Mouse (Mus musculus) adipocyte (in vitro differentiated cells): ENCODE results near the gene Phf14.
"Not testable (repeated sequence)": the region's sequence is repeated elsewhere in the genome, so short reads cannot be mapped to it uniquely, and the experiment has no call there.

ENCODE experiments used
- DNase-seq: peaks from one replicate; pipeline ENCODE4 v3.0.0-alpha.2; 2016; ENCODE audit warnings: low spot score

Gene Phf14

DNA sequence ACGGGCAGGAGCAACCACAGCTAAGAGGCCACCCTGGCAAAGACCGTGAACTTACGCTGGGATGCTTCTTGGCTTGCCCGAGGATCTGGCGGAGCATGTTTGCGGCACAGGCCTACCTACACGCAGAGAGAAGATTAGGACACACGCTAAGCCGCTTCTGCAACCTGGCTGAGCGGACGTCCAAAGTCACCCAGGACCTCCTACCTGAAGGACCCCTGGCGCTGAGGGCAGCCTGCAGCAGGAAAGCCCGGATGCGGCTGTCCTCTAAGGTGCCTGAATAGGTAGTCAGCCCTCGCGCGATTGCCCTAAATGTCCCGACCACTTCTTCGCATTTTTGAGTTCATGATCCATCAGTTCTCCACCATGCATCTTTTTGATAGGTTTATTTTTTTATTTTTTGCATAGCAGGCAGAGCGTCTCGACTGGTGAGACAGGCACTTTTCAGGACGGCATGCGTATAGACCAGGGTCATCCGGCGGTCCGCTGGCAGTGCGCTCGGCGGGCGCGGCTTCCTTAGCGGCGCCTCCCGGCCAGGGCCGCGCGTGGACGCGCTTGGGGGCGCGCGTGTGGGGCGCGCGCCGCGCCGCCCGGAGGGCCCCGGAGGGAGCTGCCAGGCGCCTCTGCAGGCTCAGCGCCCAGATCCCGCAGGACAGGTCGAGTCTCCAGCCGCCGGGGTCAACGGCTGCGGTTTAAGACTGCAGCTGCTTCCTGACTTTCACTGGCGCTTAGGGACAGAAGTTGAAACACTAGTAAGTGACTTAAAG, at the start of gene Phf14, which contains the start of gene Ndufa4:
Gene Phf14 (plus strand): TSS at position 541 of the 764 bp plus-strand sequence.
Gene Ndufa4 (minus strand): TSS at position 229 of the 764 bp plus-strand sequence.
- DNase-seq: peak; percentile 98

DNA sequence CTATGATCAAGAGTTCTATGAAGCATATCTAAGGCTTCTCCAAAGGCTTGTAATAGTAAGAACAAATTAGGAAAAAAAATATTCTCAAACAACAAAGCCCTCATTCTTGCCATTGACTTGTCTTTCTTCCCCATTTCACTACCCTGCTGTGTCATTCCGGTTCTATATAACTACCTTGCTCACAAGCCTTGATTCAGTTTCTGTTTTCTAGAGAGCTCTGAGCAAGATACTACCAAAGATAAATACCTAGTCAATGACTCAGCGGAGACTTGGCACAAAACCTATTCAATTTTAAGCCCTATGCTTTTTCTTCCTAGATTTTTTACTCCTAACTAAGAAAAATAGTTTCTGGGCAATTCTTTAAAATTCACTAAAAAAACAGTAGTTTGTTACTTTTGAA, 32.2 kb upstream of the Phf14 start:
- DNase-seq: not testable (repeated sequence)

- DNase-seq: no peak
Observed at GRCm38 (mm10) chr6:11900809-11901310, 6.7 kb upstream of the Phf14 start.

DNA sequence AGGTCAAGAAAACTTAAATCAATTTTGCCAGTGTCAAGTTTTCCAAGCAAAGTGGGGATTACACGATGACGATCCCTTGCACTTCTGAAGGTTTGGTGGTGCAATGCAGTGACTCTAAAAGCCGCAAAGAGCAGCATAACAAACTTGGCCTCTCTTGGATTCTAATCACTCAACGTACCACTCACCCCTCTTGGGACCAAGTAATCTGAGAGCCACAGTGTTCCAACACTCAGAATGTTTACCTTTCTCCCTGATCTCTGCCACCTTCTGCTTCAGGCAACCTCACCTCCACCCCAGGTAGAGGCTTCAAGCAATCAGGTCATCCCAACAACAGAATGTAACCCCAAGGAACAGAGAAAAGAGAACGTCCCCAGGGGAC, 730 bp upstream of the Phf14 start:
- peak; percentile 70 for DNase-seq

DNA sequence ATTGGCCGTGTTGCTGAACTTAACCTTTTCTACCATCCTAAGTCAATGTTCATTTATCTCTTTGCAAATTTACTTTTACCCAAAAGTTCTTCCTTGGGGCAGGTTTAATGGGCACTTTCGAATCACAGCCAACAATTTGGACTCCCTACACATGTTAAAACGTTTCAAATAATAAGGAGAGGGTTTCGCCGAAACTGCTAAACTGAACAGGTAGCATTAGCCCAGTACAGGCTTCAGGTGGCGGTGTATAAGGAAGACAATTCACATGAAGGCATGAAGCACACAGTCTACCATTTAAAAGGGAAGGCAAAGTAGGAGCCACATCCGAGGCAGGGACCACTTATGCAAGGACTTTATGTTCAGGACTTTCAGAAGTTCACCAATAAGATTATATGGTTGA, 561 bp downstream of the Phf14 start:
- DNase-seq: no peak

DNA sequence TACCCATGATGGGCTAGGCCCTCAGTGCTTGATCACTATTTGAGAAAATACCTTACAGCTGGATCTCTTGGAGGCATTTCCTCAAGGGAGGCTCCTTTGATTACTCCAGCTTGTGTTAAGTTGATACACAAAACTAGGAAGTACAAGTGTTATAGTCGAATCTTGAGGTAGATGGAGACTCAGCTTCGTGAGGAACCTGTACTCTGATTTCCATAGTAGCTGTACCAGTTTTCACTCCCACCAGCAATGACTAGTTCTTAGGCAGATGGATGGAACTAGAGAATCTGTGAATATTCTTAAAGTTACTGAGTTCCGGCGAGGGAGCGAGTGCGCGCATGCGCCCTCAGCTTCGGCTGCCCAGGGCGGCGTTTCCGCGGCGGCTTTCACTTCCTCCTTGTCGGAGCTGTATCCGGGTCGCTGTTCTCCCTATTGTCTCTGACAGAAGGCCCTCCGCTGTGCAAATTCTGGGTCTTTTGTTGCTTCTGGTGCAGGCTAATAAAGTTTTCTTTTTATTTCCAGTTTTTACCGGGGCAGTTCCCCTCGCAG, 18.0 kb downstream of the Phf14 start:
- peak; percentile 92 for DNase-seq

DNA sequence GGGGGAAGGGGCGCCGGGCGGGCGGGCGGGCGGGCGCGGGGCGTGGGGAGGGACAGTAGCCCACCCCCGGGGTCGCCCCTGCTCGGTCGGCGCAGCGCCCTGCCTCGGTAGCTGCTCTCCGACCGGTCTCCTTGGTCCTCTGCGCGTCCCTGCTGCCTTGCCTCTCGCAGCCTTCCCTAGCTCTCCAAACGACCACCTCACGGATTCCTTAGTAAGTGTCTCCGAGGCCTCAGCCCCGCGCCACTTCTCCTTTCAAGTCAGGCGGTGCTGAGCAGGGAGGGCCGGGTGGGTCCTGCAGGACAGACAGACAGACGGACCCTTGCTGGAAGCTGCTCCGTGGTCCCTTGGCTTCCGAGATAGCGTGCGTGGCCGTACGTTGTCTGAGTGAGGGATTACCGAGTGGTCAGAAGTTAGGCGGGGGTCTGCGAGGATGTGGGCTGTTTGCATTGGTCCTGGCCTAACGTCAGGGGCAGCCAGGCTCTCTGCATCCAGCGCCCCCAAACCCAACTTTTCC, 18.5 kb downstream of the Phf14 start:
- peak; percentile 49 for DNase-seq

GRCm38 (mm10) chr6:11927485-11927884, 19.9 kb downstream of the Phf14 start:
- no peak for DNase-seq

GRCm38 (mm10) chr6:11933403-11933802, 25.8 kb downstream of the Phf14 start:
- no peak for DNase-seq

DNA sequence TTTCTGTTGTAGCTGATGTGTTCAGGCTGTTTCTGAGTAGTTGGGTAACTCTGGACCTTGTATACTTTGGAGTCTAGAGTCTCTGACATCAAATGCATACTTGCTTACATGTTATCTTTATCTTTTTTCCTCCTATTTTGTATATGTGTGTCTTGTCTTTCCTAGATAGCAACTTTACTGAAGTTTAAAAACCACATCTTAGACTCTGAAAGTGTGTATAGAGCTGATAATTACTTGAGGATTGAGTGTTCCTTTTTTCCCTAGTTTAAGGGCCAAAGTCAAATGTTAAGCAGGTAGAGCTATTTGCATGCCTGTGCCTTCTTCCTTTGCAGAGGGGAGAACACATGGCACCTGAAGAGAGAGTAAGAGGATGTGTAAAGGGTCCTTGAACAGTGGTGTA, 33.3 kb downstream of the Phf14 start:
- no peak for DNase-seq

- no peak for DNase-seq
Observed at GRCm38 (mm10) chr6:11942089-11942488, 34.5 kb downstream of the Phf14 start.

DNA sequence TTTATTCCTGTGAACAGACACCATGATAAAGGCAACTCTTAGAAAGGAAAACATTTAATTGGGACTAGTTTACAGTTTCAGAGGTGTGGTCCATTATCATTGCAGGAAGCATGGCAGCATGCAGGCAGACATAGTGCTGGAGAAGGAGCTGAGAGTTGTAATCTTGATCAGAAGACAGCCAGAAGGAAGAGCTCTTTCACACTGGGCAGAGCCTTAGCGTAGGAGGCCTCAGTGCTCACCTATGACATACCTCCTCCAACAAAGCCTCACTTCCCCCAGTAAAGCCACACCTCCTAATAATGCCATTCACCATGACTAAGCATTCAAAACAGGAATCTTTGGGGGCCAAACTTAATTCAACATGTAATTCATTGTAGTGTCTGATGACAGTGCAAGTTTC, 40.5 kb downstream of the Phf14 start:
- no peak for DNase-seq

- DNase-seq: no peak
Observed at GRCm38 (mm10) chr6:11960172-11960571, 52.6 kb downstream of the Phf14 start.

- DNase-seq: no peak
Observed at GRCm38 (mm10) chr6:11993782-11994181, 86.2 kb downstream of the Phf14 start.

GRCm38 (mm10) chr6:11998576-11998975, 91.0 kb downstream of the Phf14 start:
- DNase-seq: no peak

DNA sequence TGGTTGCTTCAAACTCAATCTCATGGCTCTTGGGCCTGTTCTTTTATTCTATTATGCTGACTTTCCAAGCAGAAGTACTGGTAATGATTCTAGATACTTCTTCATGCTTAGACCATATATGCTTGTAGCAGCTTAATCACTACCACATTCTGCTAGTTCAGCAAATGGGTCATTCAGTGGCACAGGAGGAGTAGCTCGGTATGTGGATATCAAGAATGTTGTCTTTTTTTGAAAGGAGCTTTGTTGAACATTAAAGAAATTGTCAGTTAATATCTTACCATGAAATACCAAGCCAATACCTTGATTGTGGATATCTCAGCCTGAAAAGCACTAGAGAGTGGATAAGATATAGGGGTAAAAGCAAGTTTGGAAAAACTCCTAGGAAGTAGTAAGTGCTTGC, 91.9 kb downstream of the Phf14 start:
- no peak for DNase-seq

GRCm38 (mm10) chr6:12005455-12005854, 97.8 kb downstream of the Phf14 start:
- DNase-seq: no peak

- DNase-seq: no peak
Observed at GRCm38 (mm10) chr6:12006001-12006400, 98.4 kb downstream of the Phf14 start.

DNA sequence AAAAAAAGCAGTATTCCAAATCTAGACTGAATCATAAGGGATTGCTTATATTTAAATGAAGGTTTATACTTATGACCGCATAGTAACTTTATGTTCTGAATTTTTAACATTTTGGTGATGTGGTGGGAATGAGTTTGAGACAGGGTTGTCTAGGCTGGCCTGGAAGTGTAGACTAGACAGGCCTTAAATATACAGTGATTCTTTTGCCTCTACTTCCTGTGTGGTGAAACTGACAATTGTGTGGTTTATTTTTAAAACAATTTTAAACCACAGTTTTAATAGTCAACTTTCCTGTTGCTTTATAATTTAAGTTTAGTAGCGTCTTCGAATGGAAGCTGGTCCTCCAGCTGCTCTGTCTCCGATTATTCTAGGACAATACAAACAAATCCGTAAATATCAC, 104.5 kb downstream of the Phf14 start:
- DNase-seq: no peak

DNA sequence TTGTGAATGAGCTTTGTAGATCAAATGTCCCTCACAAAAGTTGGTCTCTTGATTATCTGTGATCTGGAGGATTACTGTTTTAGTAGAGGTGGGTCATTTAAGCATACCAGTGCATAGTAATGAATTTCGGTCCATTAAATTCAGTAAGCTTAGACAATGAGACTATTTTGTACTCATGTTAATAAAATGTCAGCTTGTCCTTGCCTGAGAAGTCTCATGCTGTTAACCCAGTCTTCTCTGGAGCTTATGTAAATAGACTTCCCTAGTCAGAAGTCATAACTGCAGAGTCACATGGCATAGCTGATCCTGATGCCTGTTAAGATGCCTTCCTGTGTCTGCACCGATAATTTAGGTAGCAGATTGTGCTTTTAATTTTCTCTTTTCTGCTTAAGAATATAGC, 106.4 kb downstream of the Phf14 start:
- DNase-seq: no peak

DNA sequence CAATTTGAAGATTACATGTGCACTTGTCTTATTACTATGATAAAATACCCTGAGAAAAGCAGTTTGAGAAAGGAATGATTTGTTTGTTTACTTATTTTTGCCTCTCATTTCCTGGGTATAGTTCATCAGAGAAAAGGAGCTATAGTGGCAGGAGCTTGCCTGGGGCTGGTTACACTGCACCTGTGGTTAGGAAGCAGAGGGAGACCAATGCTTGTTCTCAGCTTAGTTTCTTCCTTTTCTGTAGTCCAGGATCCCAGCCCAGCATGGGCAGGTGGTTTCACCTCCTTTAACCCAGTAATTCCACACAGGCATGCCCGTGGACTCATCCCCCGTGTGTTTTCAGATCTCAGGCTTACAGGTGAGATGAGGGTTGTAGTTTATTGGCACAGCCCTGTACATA, 107.1 kb downstream of the Phf14 start:
- DNase-seq: peak; percentile 48

- DNase-seq: no peak
Observed at GRCm38 (mm10) chr6:12019736-12020135, 112.1 kb downstream of the Phf14 start.

GRCm38 (mm10) chr6:12020156-12020555, 112.5 kb downstream of the Phf14 start:
- peak; percentile 71 for DNase-seq
